12 mouse cellular contexts compared by ENCODE assay signal in genomic region chr2:9896097-9896770, GRCm38 (mm10). TPM values are rescaled to one million over a fixed set of nuclear protein-coding genes. Genes with fewer than 3 reads are reported as not detected.
DNase-seq lines count a peak whose midpoint lies in the region; ATAC-seq lines count a peak whose summit lies in the region.
"Had no signal": no experiment of that assay in that cellular context is flagged by ENCODE, and none has a peak within 500 bp of the region (broad histone marks: within the 10 kb centered on the region; RNA-seq: fewer than 3 reads in every experiment).

No protein-coding gene starts in this region.

- 0 out of 2 replicates have a peak, but pooled peaks cover 4% of the 10 kb centered on the region for H3K4me1 ChIP-seq in forebrain, embryonic 11.5 days (replicated peaks; ENCODE audit: control insufficient read depth, insufficient read depth, low read length)
- H3K4me1 ChIP-seq in forebrain, embryonic 16.5 days (replicated peaks; ENCODE audit: control insufficient read depth, insufficient read depth, low read length): peaks cover 10% of the 10 kb centered on the region
- peaks cover 17% of the 10 kb centered on the region for H3K4me1 ChIP-seq in forebrain, embryonic 15.5 days
- peaks cover 47% of the 10 kb centered on the region for H3K4me1 ChIP-seq in midbrain, embryonic 10.5 days

- H3K4me3 ChIP-seq in forebrain, embryonic 11.5 days (ENCODE audit: low read depth, low read length): no peak overlapping the region
- H3K4me3 ChIP-seq in forebrain, embryonic 16.5 days (replicated peaks; ENCODE audit: low read length): no peak overlapping the region
- H3K4me3 ChIP-seq in forebrain, embryonic 15.5 days: 0 out of 2 replicates have a peak overlapping the region, but pooled peaks have one; percentile 3
- peak overlapping the region; percentile 30 for H3K4me3 ChIP-seq in midbrain, embryonic 10.5 days
- H3K4me3 ChIP-seq: myocyte; stomach, embryonic 15.5 days had no signal

- no peak for DNase-seq in forebrain, embryonic 11.5 days (ENCODE audit: low spot score)
- peak; percentile 33 for DNase-seq in ES-CJ7 (ENCODE audit: low read depth, low spot score)
- DNase-seq in midbrain, embryonic 10.5 days (ENCODE audit: low spot score): peak; percentile 48
- no peak for DNase-seq in left cerebral cortex, postnatal 14 days (ENCODE audit: low spot score in 2 of 2)
- no peak for DNase-seq in cerebellum, postnatal 25 days
- DNase-seq in Muller cell, postnatal 12 days (ENCODE audit: inconsistent ontology term): no peak
- DNase-seq: adrenal gland, postnatal 14 days had no signal

- no peak for ATAC-seq in forebrain, embryonic 11.5 days (replicated peaks; ENCODE audit: low FRiP score)
- ATAC-seq in forebrain, embryonic 16.5 days: no peak
- 0 out of 2 replicates have a peak, but pooled peaks have one; percentile 35 for ATAC-seq in forebrain, embryonic 15.5 days (replicated peaks)

- intact Hi-C loops in left cerebral cortex, postnatal 14 days (cut with DNase I): loop anchor here (10.0 kb wide), 1 partner anchor 1141 kb away; no protein-coding TSS in a partner anchor

- 0 out of 2 replicates have a peak overlapping the region, but pooled peaks have one; percentile 11 for H3K4me2 ChIP-seq in forebrain, embryonic 11.5 days (ENCODE audit: low read depth, low read length, severe bottlenecking)
- no peak overlapping the region for H3K4me2 ChIP-seq in forebrain, embryonic 16.5 days (ENCODE audit: low read length)
- H3K4me2 ChIP-seq in forebrain, embryonic 15.5 days (replicated peaks): 0 out of 2 replicates have a peak overlapping the region, but pooled peaks have one; percentile 16
- H3K4me2 ChIP-seq: stomach, embryonic 15.5 days had no signal

- under 1% methylated on average over 22 of the region's 22 CpGs for WGBS in forebrain, embryonic 11.5 days
- WGBS in forebrain, embryonic 16.5 days: 0% methylated on average over 22 of the region's 22 CpGs
- WGBS in forebrain, embryonic 15.5 days: 1% methylated on average over 22 of the region's 22 CpGs
- WGBS in midbrain, embryonic 10.5 days: 1% methylated on average over 22 of the region's 22 CpGs

- peaks cover 71% of the 10 kb centered on the region for H3K27me3 ChIP-seq in forebrain, embryonic 11.5 days (ENCODE audit: control insufficient read depth, insufficient read depth, low read length)
- H3K27me3 ChIP-seq in forebrain, embryonic 16.5 days (replicated peaks; ENCODE audit: control insufficient read depth, insufficient read depth, low read length): peaks cover 64% of the 10 kb centered on the region
- H3K27me3 ChIP-seq in forebrain, embryonic 15.5 days: peaks cover 79% of the 10 kb centered on the region
- peaks cover 92% of the 10 kb centered on the region for H3K27me3 ChIP-seq in midbrain, embryonic 10.5 days (ENCODE audit: low read depth, poor library complexity, severe bottlenecking)

- H3K9ac ChIP-seq in forebrain, embryonic 11.5 days (ENCODE audit: low read length): no peak overlapping the region
- no peak overlapping the region for H3K9ac ChIP-seq in forebrain, embryonic 16.5 days (replicated peaks; ENCODE audit: low read depth, low read length)
- no peak overlapping the region for H3K9ac ChIP-seq in forebrain, embryonic 15.5 days (replicated peaks)
- H3K9ac ChIP-seq: stomach, embryonic 15.5 days had no signal

- H3K36me3 ChIP-seq in forebrain, embryonic 11.5 days (ENCODE audit: control insufficient read depth, insufficient read depth, low read length): no peaks in the 10 kb centered on the region
- H3K36me3 ChIP-seq in forebrain, embryonic 16.5 days (ENCODE audit: control insufficient read depth, insufficient read depth): no peaks in the 10 kb centered on the region
- no peaks in the 10 kb centered on the region for H3K36me3 ChIP-seq in forebrain, embryonic 15.5 days
- H3K36me3 ChIP-seq in midbrain, embryonic 10.5 days: no peaks in the 10 kb centered on the region
- H3K36me3 ChIP-seq: stomach, embryonic 15.5 days had no signal

- no peaks in the 10 kb centered on the region for H3K9me3 ChIP-seq in forebrain, embryonic 11.5 days (ENCODE audit: control insufficient read depth, low read length)
- H3K9me3 ChIP-seq in forebrain, embryonic 16.5 days (ENCODE audit: control insufficient read depth, low read length): no peaks in the 10 kb centered on the region
- H3K9me3 ChIP-seq in forebrain, embryonic 15.5 days: no peaks in the 10 kb centered on the region
- H3K9me3 ChIP-seq in midbrain, embryonic 10.5 days (replicated peaks): no peaks in the 10 kb centered on the region
- H3K9me3 ChIP-seq: stomach, embryonic 15.5 days had no signal

- no peak overlapping the region for H3K27ac ChIP-seq in forebrain, embryonic 11.5 days (ENCODE audit: low read depth, low read length)
- no peak overlapping the region for H3K27ac ChIP-seq in forebrain, embryonic 16.5 days (ENCODE audit: low read length)
- H3K27ac ChIP-seq in forebrain, embryonic 15.5 days (replicated peaks): no peak overlapping the region
- no peak overlapping the region for H3K27ac ChIP-seq in midbrain, embryonic 10.5 days (replicated peaks)
- H3K27ac ChIP-seq: stomach, embryonic 15.5 days had no signal

RNA-seq across cellular contexts. Expression of gene Gata3, which starts 6.4 kb away (rescaled TPM):
- polyA plus RNA-seq in forebrain, embryonic 11.5 days (2014; fragmentation: Nextera tagmentation; extraction: Ambion mirVana): 3.4 and 4.2 TPM in 2 replicates
- polyA plus RNA-seq in forebrain, embryonic 16.5 days (2015; fragmentation: Nextera tagmentation; extraction: Ambion mirVana): 0.42 and 2.2 TPM in 2 replicates
- 1.1 and 2.3 TPM in 2 replicates for polyA plus RNA-seq in forebrain, embryonic 15.5 days (2015; fragmentation: Nextera tagmentation; extraction: Ambion mirVana)
- polyA plus RNA-seq in midbrain, embryonic 10.5 days (2016; fragmentation: Nextera tagmentation; extraction: Ambion mirVana): 10.5 and 28.2 TPM in 2 replicates
- total RNA-seq in left cerebral cortex, postnatal 14 days (2021): under 1 TPM in 1 of 2 experiments, not detected in 1; 0.17 TPM

RNA-seq across cellular contexts. Expression of gene 9230102O04Rik, which starts 6.9 kb away (rescaled TPM):
- polyA plus RNA-seq in forebrain, embryonic 11.5 days (2014; fragmentation: Nextera tagmentation; extraction: Ambion mirVana): not detected in 2 replicates
- not detected in 2 replicates for polyA plus RNA-seq in forebrain, embryonic 16.5 days (2015; fragmentation: Nextera tagmentation; extraction: Ambion mirVana)
- not detected in 2 replicates for polyA plus RNA-seq in forebrain, embryonic 15.5 days (2015; fragmentation: Nextera tagmentation; extraction: Ambion mirVana)
- polyA plus RNA-seq in midbrain, embryonic 10.5 days (2016; fragmentation: Nextera tagmentation; extraction: Ambion mirVana): 0.47 and 1.2 TPM in 2 replicates
- not detected for total RNA-seq in left cerebral cortex, postnatal 14 days (2021)
- total RNA-seq: adrenal gland, postnatal 14 days had no signal
- polyA plus RNA-seq: large intestine, adult 2 months; myocyte; stomach, embryonic 15.5 days had no signal

RNA-seq across cellular contexts. Expression of gene 4930412O13Rik, which starts 15.2 kb away (rescaled TPM):
- not detected in 2 replicates for polyA plus RNA-seq in forebrain, embryonic 11.5 days (2014; fragmentation: Nextera tagmentation; extraction: Ambion mirVana)
- not detected in 2 replicates for polyA plus RNA-seq in forebrain, embryonic 16.5 days (2015; fragmentation: Nextera tagmentation; extraction: Ambion mirVana)
- polyA plus RNA-seq in forebrain, embryonic 15.5 days (2015; fragmentation: Nextera tagmentation; extraction: Ambion mirVana): not detected in 2 replicates
- polyA plus RNA-seq in midbrain, embryonic 10.5 days (2016; fragmentation: Nextera tagmentation; extraction: Ambion mirVana): 0.31 and 1.1 TPM in 2 replicates
- total RNA-seq in left cerebral cortex, postnatal 14 days (2021): not detected
- polyA plus RNA-seq: large intestine, adult 2 months; myocyte; stomach, embryonic 15.5 days had no signal

Comparison
In these comparisons a context has a peak if more than half of its experiments do, and no peak if none do; other contexts are left out.
1. H3K4me3 ChIP-seq: peak in forebrain, embryonic 15.5 days (single experiment) and midbrain, embryonic 10.5 days (single experiment); none in forebrain, embryonic 11.5 days (single experiment) and forebrain, embryonic 16.5 days (single experiment).
2. DNase-seq: peak in ES-CJ7 (single experiment) and midbrain, embryonic 10.5 days (single experiment); none in forebrain, embryonic 11.5 days (single experiment), left cerebral cortex, postnatal 14 days (0 of 2), cerebellum, postnatal 25 days (0 of 2) and Muller cell, postnatal 12 days (single experiment).